Mouse (Mus musculus) liver, adult 2 months (tissue): ENCODE data around the gene Frat2. TPM values are rescaled to one million over a fixed set of nuclear protein-coding genes. Genes with fewer than 3 reads are reported as not detected.

Experiments used
- DNase-seq: peaks from one replicate; pipeline ENCODE4 v3.0.0-alpha.2; 2011; ENCODE audit warnings: low read depth, low spot score; ENCODE audit errors: extremely low read depth
- H3K27ac ChIP-seq: fragments of 200-500 bp; replicated peaks from 2 replicates; pipeline ENCODE4 v1.5.1; 2012; ENCODE audit warnings: low read depth, mild to moderate bottlenecking, control low read depth, inconsistent platforms, low read length; ENCODE audit not compliant: insufficient read depth
- H3K27me3 ChIP-seq: fragments of 200-500 bp; 2 replicates; pipeline ENCODE4 v1.6.1; 2012; ENCODE audit warnings: mild to moderate bottlenecking, moderate library complexity, low read length, inconsistent platforms; ENCODE audit not compliant: control insufficient read depth, insufficient read depth
- H3K36me3 ChIP-seq: fragments of 200-500 bp; 2 replicates; pipeline ENCODE4 v1.6.1; 2012; ENCODE audit warnings: low read length, inconsistent platforms; ENCODE audit not compliant: control insufficient read depth, insufficient read depth
- H3K4me1 ChIP-seq: fragments of 200-500 bp; 2 replicates; pipeline ENCODE4 v1.6.1; 2011; ENCODE audit warnings: low read length; ENCODE audit not compliant: control insufficient read depth, insufficient read depth
- H3K4me3 ChIP-seq: fragments of 200-500 bp; 2 replicates; pipeline ENCODE4 v1.5.1; 2011; ENCODE audit warnings: low read depth, mild to moderate bottlenecking, control low read depth, low read length, moderate library complexity; ENCODE audit not compliant: insufficient read depth
- H3K79me2 ChIP-seq: fragments of 200-500 bp; 2 replicates; pipeline ENCODE4 v1.6.1; 2012; ENCODE audit warnings: inconsistent platforms, mild to moderate bottlenecking, low read length, moderate library complexity; ENCODE audit not compliant: control insufficient read depth, insufficient read depth
- H3K9ac ChIP-seq: fragments of 200-500 bp; 2 replicates; pipeline ENCODE4 v1.6.1; 2012; ENCODE audit warnings: low read depth, mild to moderate bottlenecking, control low read depth, inconsistent platforms, low read length
- CTCF ChIP-seq: fragments of 200-500 bp; IDR thresholded peaks from 2 replicates; pipeline ENCODE4 v1.5.1; 2011; ENCODE audit warnings: low read depth, low read length, control low read depth
- POLR2A ChIP-seq: fragments of 200-500 bp; IDR thresholded peaks from 2 replicates; pipeline ENCODE4 v1.6.1; 2011; ENCODE audit warnings: low read length, control low read depth; ENCODE audit not compliant: insufficient read depth; ENCODE audit errors: extremely low read depth
- WGBS: fragments of 180-500 bp; shearing (Covaris S2); methylation state at CpG from one replicate; pipeline ENCODE4 v1.1.7; 2018; 5-methylcytosine and 5-hydroxymethylcytosine counted together
- polyA plus RNA-seq: library from polyadenylated mRNA; depleted of rRNA; stranded (reverse); fragments of >200 nt; gene quantifications from 2 replicates; pipeline ENCODE4 v1.2.3, GENCODE M21; 2012; rRNA removed
- total RNA-seq: library from RNA; depleted of rRNA; stranded (reverse); fragments of >200 nt; gene quantifications from 2 replicates; pipeline ENCODE4 v1.2.3, GENCODE M21; 2014; rRNA removed

The Frat2 gene
- total and polyA plus RNA-seq, 2 experiments: 1.3 to 2.2 TPM

- H3K4me3 ChIP-seq: peak overlapping the region; percentile 88
- no peaks in the 10 kb centered on the region for H3K27me3 ChIP-seq
- under 1% methylated on average over 26 of the region's 26 CpGs for WGBS
- DNase-seq: peak; percentile 22
- no peak overlapping the region for H3K27ac ChIP-seq
- peak overlapping the region; percentile 73 for H3K9ac ChIP-seq
- no peaks in the 10 kb centered on the region for H3K79me2 ChIP-seq
- TF ChIP-seq CTCF (no peak), POLR2A (no peak)
- no peaks in the 10 kb centered on the region; the same call in 1 of the 2 replicates for H3K4me1 ChIP-seq
- H3K36me3 ChIP-seq: no peaks in the 10 kb centered on the region
Measured at GRCm38 (mm10) chr19:41800986-41801741, 46.8 kb downstream of the Frat2 start.

DNA sequence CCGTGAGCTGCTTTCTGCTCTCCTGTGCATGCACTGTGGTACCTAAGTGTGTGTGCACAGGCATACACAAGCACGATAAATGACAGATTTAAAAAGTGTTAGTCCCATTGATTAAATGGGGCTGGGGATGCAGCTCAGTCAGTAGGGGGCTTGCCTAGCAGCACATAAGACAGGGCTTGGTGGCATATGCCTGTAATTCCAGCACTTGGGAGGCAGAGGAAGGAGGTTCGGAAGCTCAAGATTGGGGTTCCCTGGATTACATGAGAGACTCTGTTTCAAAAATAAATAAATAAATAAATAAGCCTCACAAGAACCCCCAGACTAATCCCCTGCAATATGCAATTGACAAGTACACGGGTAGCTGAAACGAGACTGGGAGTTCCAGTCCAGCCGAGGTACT, 47.5 kb downstream of the Frat2 start:
- 56% methylated on average over 6 of the region's 6 CpGs for WGBS
- Histone ChIP-seq H3K27ac (no peak overlapping the region), H3K36me3 (no peaks in the 10 kb centered on the region), H3K4me1 (no peaks in the 10 kb centered on the region; the same call in 1 of the 2 replicates), H3K79me2 (no peaks in the 10 kb centered on the region), H3K4me3 (no peak overlapping the region), H3K27me3 (no peaks in the 10 kb centered on the region), H3K9ac (no peak overlapping the region)
- DNase-seq: no peak
- TF ChIP-seq CTCF: no peak
- TF ChIP-seq POLR2A: no peak

DNA sequence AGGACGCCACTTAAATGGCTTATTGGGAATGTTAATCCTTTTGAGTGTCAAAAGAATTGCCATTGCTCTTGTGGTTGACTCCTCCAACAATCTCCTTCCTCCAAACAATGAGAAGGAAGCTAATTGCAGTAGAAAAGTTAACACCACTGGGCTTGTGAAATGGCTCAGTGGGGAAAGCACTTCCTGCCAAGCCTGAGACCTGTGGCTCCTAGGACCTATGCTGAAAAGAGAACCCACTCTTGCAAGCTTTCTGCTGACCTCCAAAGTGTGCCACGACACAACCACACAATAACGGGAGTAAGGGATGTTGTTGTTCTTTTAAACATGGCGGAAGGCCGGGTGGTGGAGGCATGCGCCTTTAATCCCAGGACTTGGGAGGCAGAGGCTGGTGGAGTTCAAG, 50.4 kb downstream of the Frat2 start:
- no peak for TF ChIP-seq CTCF
- no peak for TF ChIP-seq POLR2A
- no peak overlapping the region for H3K4me3 ChIP-seq
- no peak for DNase-seq
- no peaks in the 10 kb centered on the region for H3K36me3 ChIP-seq
- no peaks in the 10 kb centered on the region; the same call in 1 of the 2 replicates for H3K4me1 ChIP-seq
- no peak overlapping the region for H3K27ac ChIP-seq
- H3K9ac ChIP-seq: no peak overlapping the region
- WGBS: 92% methylated on average over 6 of the region's 6 CpGs
- no peaks in the 10 kb centered on the region for H3K27me3 ChIP-seq
- no peaks in the 10 kb centered on the region for H3K79me2 ChIP-seq

DNA sequence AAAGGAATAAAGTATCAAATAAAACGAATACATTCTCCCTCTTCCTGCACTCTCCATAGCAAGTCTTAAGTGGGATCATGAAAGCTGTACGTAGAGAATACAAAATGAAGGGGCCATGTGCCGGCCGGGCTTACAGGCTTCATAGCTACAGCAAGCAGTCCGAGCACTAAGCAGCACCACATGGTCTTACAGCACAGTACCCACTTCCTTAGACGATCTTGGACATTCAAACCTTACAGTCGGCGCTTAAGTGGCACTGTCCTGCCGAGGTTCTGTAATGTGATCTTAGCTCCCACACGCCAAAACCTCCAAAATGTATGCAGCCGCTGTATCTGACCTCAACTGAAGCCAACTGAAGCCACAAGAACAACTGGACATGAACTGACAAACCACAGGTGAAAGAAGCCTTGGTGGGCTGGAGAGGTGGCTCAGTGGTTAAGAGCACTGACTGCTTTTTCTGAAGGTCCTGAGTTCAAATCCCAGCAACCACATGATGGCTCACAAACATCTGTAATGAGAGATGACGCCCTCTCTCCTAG, 51.1 kb downstream of the Frat2 start:
- Histone ChIP-seq H3K4me3 (no peak overlapping the region), H3K9ac (no peak overlapping the region), H3K27me3 (no peaks in the 10 kb centered on the region), H3K36me3 (no peaks in the 10 kb centered on the region), H3K79me2 (no peaks in the 10 kb centered on the region), H3K4me1 (no peaks in the 10 kb centered on the region), H3K27ac (no peak overlapping the region)
- TF ChIP-seq POLR2A (no peak), CTCF (no peak)
- no peak for DNase-seq
- 90% methylated on average over 12 of the region's 12 CpGs for WGBS

DNA sequence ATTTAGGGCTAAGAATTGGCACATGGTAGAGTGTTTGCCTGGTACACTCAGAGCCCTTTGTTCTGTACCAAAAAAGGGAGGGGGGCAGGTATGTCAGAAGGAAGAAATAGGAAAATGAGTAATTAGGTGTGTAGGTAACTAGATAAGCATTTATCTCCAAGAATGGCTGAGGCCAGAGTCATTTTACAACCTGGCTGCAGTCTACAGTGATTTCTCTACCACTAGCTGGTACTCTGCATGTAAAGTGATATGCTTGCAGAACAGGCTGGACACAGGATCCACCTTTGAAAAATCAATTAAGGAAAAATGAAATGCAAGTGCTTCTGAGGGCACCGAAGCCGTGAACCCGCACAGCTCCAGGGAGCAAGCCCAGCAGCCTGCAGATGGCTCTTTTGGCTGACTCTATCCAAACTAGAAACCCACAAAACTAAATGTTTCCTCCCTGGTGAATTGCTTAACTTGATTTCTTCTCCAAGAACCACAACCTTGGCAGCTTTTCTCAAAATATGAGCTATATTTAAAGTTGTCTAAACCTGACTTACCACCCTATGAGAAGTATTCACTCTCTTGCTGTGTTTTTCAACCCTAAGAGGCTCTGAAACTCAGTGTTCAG, 51.7 kb downstream of the Frat2 start:
- Histone ChIP-seq H3K27me3 (no peaks in the 10 kb centered on the region), H3K9ac (no peak overlapping the region), H3K79me2 (no peaks in the 10 kb centered on the region), H3K36me3 (no peaks in the 10 kb centered on the region), H3K27ac (no peak overlapping the region), H3K4me1 (no peaks in the 10 kb centered on the region), H3K4me3 (no peak overlapping the region)
- no peak for DNase-seq
- no peak for TF ChIP-seq POLR2A
- no peak for TF ChIP-seq CTCF
- WGBS: 88% methylated on average over 3 of the region's 3 CpGs

Other genes with a start within 250 kb of the Frat2 start
- gene Slit1, start 104.5 kb downstream of the Frat2 start, total RNA-seq: 0.07 and 0.09 TPM in 2 replicates
- gene Slit1, start 104.5 kb downstream of the Frat2 start, polyA plus RNA-seq: 0.02 and 0.18 TPM in 2 replicates
- 1.9 and 2.8 TPM in 2 replicates for gene Arhgap19, start 46.1 kb downstream of the Frat2 start, total RNA-seq
- gene Arhgap19, start 46.1 kb downstream of the Frat2 start, polyA plus RNA-seq: 0.72 and 1.2 TPM in 2 replicates
- 1.9 and 3.3 TPM in 2 replicates for gene Frat1, start 18.2 kb downstream of the Frat2 start, total RNA-seq
- gene Frat1, start 18.2 kb downstream of the Frat2 start, polyA plus RNA-seq: 5.5 and 5.6 TPM in 2 replicates
- 1.4 and 1.8 TPM in 2 replicates for gene Rrp12, start 48.0 kb upstream of the Frat2 start, total RNA-seq
- gene Rrp12, start 48.0 kb upstream of the Frat2 start, polyA plus RNA-seq: 2.4 and 4.1 TPM in 2 replicates
- 108 and 145 TPM in 2 replicates for gene Pgam1, start 63.8 kb upstream of the Frat2 start, total RNA-seq
- 195 and 215 TPM in 2 replicates for gene Pgam1, start 63.8 kb upstream of the Frat2 start, polyA plus RNA-seq
- gene Exosc1, start 85.3 kb upstream of the Frat2 start, total RNA-seq: 5.6 and 6.5 TPM in 2 replicates
- 5.9 and 8.2 TPM in 2 replicates for gene Exosc1, start 85.3 kb upstream of the Frat2 start, polyA plus RNA-seq
- gene Zdhhc16, start 85.3 kb upstream of the Frat2 start, total RNA-seq: 7.9 and 15.0 TPM in 2 replicates
- gene Zdhhc16, start 85.3 kb upstream of the Frat2 start, polyA plus RNA-seq: 40.9 and 49.9 TPM in 2 replicates
- gene Mms19, start 133.0 kb upstream of the Frat2 start, total RNA-seq: 14.9 and 15.1 TPM in 2 replicates
- gene Mms19, start 133.0 kb upstream of the Frat2 start, polyA plus RNA-seq: 23.2 and 39.5 TPM in 2 replicates
- gene Ubtd1, start 133.6 kb upstream of the Frat2 start, total RNA-seq: 4.6 and 4.8 TPM in 2 replicates
- 13.4 and 15.3 TPM in 2 replicates for gene Ubtd1, start 133.6 kb upstream of the Frat2 start, polyA plus RNA-seq
- 1.1 and 1.2 TPM in 2 replicates for gene Ankrd2, start 187.9 kb upstream of the Frat2 start, total RNA-seq
- 0.37 and 0.65 TPM in 2 replicates for gene Ankrd2, start 187.9 kb upstream of the Frat2 start, polyA plus RNA-seq
- gene Hoga1, start 197.5 kb upstream of the Frat2 start, total RNA-seq: 128 and 132 TPM in 2 replicates
- 247 and 290 TPM in 2 replicates for gene Hoga1, start 197.5 kb upstream of the Frat2 start, polyA plus RNA-seq
- 13.9 and 17.1 TPM in 2 replicates for gene 4933411K16Rik, start 204.1 kb upstream of the Frat2 start, total RNA-seq
- 3.5 and 7.0 TPM in 2 replicates for gene 4933411K16Rik, start 204.1 kb upstream of the Frat2 start, polyA plus RNA-seq
- 0.09 and 0.13 TPM in 2 replicates for gene Morn4, start 238.2 kb upstream of the Frat2 start, total RNA-seq
- 0.27 and 0.44 TPM in 2 replicates for gene Morn4, start 238.2 kb upstream of the Frat2 start, polyA plus RNA-seq
- gene Pi4k2a, start 242.3 kb upstream of the Frat2 start, total RNA-seq: 20.2 and 23.8 TPM in 2 replicates
- 43.3 and 46.1 TPM in 2 replicates for gene Pi4k2a, start 242.3 kb upstream of the Frat2 start, polyA plus RNA-seq